Mouse (Mus musculus): ENCODE results near the gene Sik3.

GRCm38 (mm10) chr9:46129241-46129640 is 116.6 kb downstream of the Sik3 start:
- TF ChIP-seq CTCF (IDR thresholded peaks at IDR 0.05; ENCODE audit: low read depth) (no peak), EP300 (IDR thresholded peaks at IDR 0.05; ENCODE audit: low read depth) (no peak)

Data from liver, postnatal 0 days (tissue).